Mouse (Mus musculus): ENCODE data around the gene Prrc2a.

DNA sequence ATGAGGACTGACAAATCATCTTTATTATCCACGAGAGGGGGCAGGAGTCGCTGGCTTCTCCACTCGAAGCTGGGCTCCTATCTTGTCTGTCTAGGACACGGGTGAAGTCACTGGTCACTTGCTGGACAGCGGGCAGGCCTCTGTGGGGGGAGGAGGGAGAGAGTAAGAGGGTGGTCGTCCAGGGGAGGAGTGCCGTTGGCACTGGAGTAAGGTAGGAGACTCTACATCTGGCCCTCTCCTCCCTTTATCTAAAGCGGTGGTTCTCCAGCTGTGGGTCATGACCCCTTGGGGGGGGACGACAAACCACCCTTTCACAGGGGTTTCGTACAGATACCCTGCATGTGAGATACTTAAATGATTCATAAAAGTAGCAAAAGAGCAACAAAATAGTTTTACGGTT lies 35.7 kb downstream of the Prrc2a start:
- no peak for TF ChIP-seq USF1 (IDR thresholded peaks at IDR 0.05; ENCODE audit: low read depth, low read length)
- no peak for TF ChIP-seq CHD1 (IDR thresholded peaks at IDR 0.05; ENCODE audit: low read depth, low read length)
- TF ChIP-seq MAZ (IDR thresholded peaks at IDR 0.05; ENCODE audit: low read depth, low read length) = no peak
